Mouse (Mus musculus) hindbrain, embryonic 10.5 days (tissue): ENCODE results near the gene Mia3. TPM values are rescaled to one million over a fixed set of nuclear protein-coding genes. Genes with fewer than 3 reads are reported as not detected.
A peak's percentile ranks its signal among the peaks of the same experiment; 100 is the strongest.
"Not testable (repeated sequence)": the region's sequence is repeated elsewhere in the genome, so short reads cannot be mapped to it uniquely, and the experiment has no call there.

ENCODE experiments used
- DNase-seq: peaks from one replicate; pipeline ENCODE4 v3.0.0-alpha.2; 2017; ENCODE audit warnings: low spot score
- H3K27ac ChIP-seq: fragments of 300-500 bp; sonication (generic); 2 replicates; pipeline ENCODE4 v1.5.1; 2016; ENCODE audit warnings: mild to moderate bottlenecking, moderate library complexity
- H3K27me3 ChIP-seq: fragments of 300-500 bp; sonication (generic); 2 replicates; pipeline ENCODE4 v1.6.1; 2016; ENCODE audit warnings: mild to moderate bottlenecking; ENCODE audit not compliant: poor library complexity, insufficient read depth, severe bottlenecking
- H3K36me3 ChIP-seq: fragments of 300-500 bp; sonication (generic); 2 replicates; pipeline ENCODE4 v1.6.1; 2016; ENCODE audit warnings: mild to moderate bottlenecking, moderate library complexity
- H3K4me1 ChIP-seq: fragments of 300-500 bp; sonication (generic); replicated peaks from 2 replicates; pipeline ENCODE4 v1.6.1; 2016; ENCODE audit warnings: mild to moderate bottlenecking
- H3K4me3 ChIP-seq: fragments of 300-500 bp; sonication (generic); 2 replicates; pipeline ENCODE4 v1.5.1; 2016; ENCODE audit warnings: mild to moderate bottlenecking, moderate library complexity
- H3K9me3 ChIP-seq: fragments of 300-500 bp; sonication (generic); 2 replicates; pipeline ENCODE4 v1.6.1; 2016; ENCODE audit warnings: mild to moderate bottlenecking, moderate library complexity
- WGBS: fragments of 180-500 bp; shearing (Covaris S2); methylation state at CpG from one replicate; pipeline ENCODE4 v1.1.7; 2016; 5-methylcytosine and 5-hydroxymethylcytosine counted together
- polyA plus RNA-seq: library from polyadenylated mRNA; unstranded; fragments of >200 nt; fragmentation: Nextera tagmentation; extraction: Ambion mirVana; gene quantifications from 2 replicates; pipeline ENCODE4 v1.2.1, GENCODE M21; 2016

Gene Mia3
- polyA plus RNA-seq, 1 experiment from 2014 or later, result 74.6 TPM

DNA sequence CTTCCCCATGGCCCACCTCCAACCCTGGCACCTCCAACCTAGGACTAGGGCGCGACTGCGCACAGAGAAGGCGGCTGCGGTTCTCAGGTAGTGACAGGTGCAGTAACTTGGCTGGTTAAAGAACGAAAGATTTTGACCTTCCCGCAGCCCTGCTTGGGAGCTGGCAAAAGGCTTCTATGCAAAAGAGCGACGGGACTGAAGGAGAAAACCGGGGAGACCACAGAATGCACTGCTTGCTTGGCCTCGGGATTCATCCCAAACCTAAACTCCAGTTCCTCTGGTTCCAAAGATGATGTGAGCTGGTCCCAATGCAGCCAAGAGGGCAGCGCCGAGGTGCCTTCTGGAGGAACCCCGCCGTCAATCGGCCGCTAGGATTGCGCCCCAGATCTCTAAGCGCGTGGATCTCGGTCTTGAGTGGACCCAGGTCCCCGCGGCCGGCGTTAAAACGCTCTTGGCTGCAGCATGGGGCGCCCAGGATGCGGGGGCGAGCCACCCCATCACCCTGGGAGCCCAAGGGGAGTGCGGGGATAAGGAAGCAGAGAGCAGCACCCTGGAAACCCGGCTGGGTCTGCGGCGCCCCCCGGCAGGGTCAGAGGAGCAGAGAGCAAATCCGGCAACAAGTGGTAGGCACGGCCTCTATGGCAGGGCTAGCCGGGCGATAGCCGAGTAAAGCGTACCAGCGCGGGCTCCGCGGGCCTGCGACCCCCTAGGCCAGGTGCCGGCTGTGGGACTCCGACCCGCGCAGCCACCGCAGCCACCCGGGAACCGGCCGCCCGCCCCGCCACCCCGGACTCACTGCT, 552 bp downstream of the Mia3 start:
- no peak for DNase-seq
- peaks cover 23% of the 10 kb centered on the region for H3K4me1 ChIP-seq

DNA sequence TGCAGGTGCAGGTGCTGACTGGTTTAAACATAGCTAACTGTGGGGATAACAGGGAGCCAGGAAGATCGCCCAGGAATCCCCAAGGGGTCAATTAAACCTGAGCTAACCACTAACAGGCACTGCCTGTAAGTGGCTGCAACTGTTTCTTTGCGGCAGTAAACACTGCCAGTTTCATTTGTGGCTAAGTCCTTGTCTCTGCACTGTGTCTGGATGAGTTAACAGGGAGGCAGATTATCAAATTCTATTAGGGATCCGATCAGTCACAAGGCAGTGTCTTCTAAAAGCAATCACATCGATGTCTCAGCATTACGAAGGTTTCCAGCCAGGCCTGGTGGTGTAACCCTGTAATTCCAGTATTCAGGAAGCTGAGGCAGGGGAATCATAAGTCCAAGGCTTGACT, 3.0 kb downstream of the Mia3 start:
- Histone ChIP-seq H3K9me3 (no peaks in the 10 kb centered on the region), H3K27ac (no peak overlapping the region), H3K4me3 (no peak overlapping the region), H3K27me3 (no peaks in the 10 kb centered on the region), H3K36me3 (peaks cover 46% of the 10 kb centered on the region), H3K4me1 (peaks cover 23% of the 10 kb centered on the region)
- DNase-seq, result no peak
- 90% methylated on average over 5 of the region's 5 CpGs for WGBS

More for the DNA sequence above, 552 bp downstream of the Mia3 start:
- no peaks in the 10 kb centered on the region for H3K27me3 ChIP-seq
- H3K36me3 ChIP-seq, result peaks cover 24% of the 10 kb centered on the region
- peak overlapping the region; percentile 97 for H3K4me3 ChIP-seq
- peak overlapping the region; percentile 93 for H3K27ac ChIP-seq
- WGBS, result 2% methylated on average over 56 of the region's 56 CpGs
- no peaks in the 10 kb centered on the region for H3K9me3 ChIP-seq

DNA sequence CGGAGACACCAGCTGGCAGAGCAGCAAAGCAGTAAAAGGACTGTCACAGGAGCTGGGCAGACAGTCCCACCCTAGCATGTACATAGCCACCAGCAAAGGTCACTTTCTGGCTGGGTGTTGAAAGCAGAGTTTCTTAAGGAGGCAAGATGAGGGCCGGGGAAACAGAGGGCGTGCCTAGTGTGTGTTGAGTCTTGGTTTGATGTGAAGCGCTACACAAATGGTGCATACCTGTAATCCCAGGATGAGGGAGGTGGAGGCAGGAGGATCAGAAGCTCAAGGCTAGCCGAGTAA, 5.8 kb downstream of the Mia3 start:
- Histone ChIP-seq H3K9me3 (no peaks in the 10 kb centered on the region), H3K27ac (no peak overlapping the region), H3K36me3 (peaks cover 72% of the 10 kb centered on the region), H3K4me3 (no peak overlapping the region), H3K4me1 (peaks cover 12% of the 10 kb centered on the region), H3K27me3 (no peaks in the 10 kb centered on the region)
- 93% methylated on average over 5 of the region's 5 CpGs for WGBS
- DNase-seq, result no peak

DNA sequence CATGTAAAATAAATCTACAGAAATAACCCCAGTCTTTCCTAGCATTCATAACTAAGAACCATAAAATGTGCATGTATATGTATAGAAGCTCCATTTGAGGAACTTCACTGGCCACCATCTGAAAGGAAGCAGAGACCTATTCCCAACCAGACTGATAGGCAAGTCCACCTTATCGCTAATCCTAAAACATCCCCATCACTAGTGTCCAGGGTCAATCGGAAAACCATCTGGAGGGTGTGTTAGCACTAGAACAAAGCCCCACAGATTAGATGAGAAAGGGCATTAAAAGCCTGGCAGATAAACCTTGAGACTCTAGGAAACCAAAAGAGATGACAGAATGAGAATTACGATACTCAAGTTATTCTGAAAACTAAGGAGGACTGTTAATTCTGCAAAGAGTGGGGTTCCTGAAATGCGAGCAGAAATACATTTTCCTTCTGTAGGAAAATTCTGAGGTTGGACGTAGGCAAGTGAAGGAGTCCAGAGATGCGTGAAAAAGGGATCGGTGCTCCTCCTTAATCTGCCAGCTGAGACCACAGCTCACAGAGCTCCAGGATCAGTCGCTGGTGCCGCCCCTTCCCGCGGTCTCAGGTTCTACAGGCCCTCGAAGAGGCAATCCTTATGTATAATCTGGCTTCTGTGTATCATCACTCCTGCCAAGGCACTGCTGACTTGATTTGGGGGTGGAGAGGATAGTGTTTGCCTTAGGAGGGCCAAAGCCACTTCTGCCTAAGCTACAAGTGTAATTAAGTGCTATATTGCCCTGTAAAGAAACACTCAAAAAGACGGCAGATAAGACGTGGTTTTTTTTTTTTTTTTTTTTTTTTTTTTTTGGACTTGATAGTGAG, 6.4 kb downstream of the Mia3 start:
- WGBS, result 95% methylated on average over 14 of the region's 14 CpGs
- Histone ChIP-seq H3K4me3 (no peak overlapping the region), H3K36me3 (peaks cover 78% of the 10 kb centered on the region), H3K27ac (no peak overlapping the region), H3K9me3 (no peaks in the 10 kb centered on the region), H3K27me3 (no peaks in the 10 kb centered on the region), H3K4me1 (peaks cover 6% of the 10 kb centered on the region)
- no peak for DNase-seq

DNA sequence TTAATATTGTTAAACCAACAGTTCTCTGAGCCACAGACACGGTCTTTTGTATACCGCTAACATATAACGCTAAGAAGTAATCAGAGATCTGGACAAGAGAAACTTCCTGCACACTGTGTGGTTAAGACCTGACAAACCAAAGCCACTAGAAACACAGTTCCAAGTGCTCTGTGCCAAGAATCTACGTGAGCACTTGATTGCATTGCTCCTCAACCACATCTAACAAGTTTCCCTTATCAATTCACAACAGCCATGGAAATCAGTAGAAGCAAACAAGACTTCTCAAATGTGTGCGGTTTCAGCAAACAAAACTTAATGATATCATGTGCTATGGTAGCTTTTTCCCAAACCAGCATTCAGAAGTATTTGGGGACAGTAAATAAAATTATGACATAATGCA, 7.1 kb downstream of the Mia3 start:
- no peak for DNase-seq
- Histone ChIP-seq H3K4me3 (no peak overlapping the region), H3K4me1 (no peaks in the 10 kb centered on the region), H3K27ac (no peak overlapping the region), H3K36me3 (peaks cover 85% of the 10 kb centered on the region), H3K27me3 (no peaks in the 10 kb centered on the region), H3K9me3 (no peaks in the 10 kb centered on the region)
- WGBS, result 94% methylated on average over 5 of the region's 5 CpGs

DNA sequence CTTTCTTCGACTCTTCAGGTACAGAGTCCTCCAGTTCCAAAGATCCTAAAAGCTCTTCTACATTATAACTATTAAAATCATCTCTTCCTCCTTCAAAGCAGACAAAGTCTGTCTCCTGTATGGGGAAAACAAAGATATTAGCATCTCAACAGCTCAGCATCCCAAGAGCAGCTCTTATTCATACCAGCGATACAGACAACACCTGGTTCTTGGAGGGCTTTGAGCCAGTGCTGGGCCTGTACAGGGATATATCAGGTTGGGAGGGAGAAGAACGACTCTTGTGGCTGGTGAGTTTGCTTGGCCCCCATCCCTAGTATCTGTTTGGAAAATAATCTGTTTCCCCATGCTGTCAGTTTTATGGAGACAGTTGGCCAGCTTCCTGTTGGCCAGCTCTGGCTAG, 10.5 kb downstream of the Mia3 start:
- H3K36me3 ChIP-seq, result peaks cover 90% of the 10 kb centered on the region
- H3K4me1 ChIP-seq, result no peaks in the 10 kb centered on the region
- 98% methylated on average over 3 of the region's 3 CpGs for WGBS
- H3K4me3 ChIP-seq, result no peak overlapping the region
- no peaks in the 10 kb centered on the region for H3K9me3 ChIP-seq
- no peak for DNase-seq
- H3K27me3 ChIP-seq, result no peaks in the 10 kb centered on the region
- H3K27ac ChIP-seq, result no peak overlapping the region

DNA sequence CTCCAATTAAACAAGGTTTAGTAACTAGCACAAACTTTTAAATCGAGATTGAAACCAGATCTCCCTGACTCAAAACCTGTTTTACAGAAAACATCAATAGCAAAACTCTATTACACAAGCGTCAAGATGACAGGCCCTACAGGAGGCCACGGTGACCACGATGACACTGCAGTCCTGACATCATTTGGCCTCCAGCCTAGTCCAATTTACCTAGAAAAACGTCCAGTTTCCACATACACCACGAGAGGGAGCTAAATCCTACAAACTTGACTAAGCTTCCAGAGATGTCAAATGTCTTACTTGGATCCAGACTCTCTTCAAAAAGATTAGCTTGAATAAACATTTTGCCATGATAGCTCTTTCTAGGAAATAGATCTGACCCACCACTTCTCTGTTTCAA, 19.5 kb downstream of the Mia3 start:
- DNase-seq, result peak; percentile 35
- Histone ChIP-seq H3K27me3 (no peaks in the 10 kb centered on the region), H3K36me3 (peaks cover 70% of the 10 kb centered on the region)

DNA sequence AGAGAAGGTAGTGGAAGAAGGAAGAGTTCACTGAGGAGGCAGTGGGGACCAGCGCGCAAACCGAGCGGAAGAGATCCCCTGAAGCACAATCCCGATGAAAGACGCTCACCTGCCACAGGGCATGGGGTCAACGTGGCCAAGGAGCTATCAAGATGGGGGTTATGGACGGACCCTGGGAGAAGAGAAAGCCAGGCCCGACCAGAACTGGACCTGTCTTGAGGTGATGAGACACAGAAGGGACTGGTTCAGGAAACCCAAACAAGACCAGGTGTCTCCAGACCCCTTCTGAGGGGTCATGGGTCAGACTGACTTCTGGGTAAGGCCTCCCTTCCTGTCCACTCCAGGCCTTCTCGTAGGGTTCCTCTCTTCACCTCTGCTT, 23.5 kb downstream of the Mia3 start:
- Histone ChIP-seq H3K27ac (peak overlapping the region; percentile 90), H3K4me1 (peaks cover 21% of the 10 kb centered on the region), H3K4me3 (peak overlapping the region; percentile 98), H3K36me3 (peaks cover 54% of the 10 kb centered on the region), H3K27me3 (no peaks in the 10 kb centered on the region), H3K9me3 (no peaks in the 10 kb centered on the region)
- DNase-seq, result no peak
- 11% methylated on average over 10 of the region's 10 CpGs for WGBS

More for the DNA sequence above, 19.5 kb downstream of the Mia3 start:
- Histone ChIP-seq H3K4me3 (no peak overlapping the region), H3K9me3 (no peaks in the 10 kb centered on the region), H3K4me1 (peaks cover 18% of the 10 kb centered on the region), H3K27ac (no peak overlapping the region)
- 33% methylated on average over 6 of the region's 6 CpGs for WGBS

DNA sequence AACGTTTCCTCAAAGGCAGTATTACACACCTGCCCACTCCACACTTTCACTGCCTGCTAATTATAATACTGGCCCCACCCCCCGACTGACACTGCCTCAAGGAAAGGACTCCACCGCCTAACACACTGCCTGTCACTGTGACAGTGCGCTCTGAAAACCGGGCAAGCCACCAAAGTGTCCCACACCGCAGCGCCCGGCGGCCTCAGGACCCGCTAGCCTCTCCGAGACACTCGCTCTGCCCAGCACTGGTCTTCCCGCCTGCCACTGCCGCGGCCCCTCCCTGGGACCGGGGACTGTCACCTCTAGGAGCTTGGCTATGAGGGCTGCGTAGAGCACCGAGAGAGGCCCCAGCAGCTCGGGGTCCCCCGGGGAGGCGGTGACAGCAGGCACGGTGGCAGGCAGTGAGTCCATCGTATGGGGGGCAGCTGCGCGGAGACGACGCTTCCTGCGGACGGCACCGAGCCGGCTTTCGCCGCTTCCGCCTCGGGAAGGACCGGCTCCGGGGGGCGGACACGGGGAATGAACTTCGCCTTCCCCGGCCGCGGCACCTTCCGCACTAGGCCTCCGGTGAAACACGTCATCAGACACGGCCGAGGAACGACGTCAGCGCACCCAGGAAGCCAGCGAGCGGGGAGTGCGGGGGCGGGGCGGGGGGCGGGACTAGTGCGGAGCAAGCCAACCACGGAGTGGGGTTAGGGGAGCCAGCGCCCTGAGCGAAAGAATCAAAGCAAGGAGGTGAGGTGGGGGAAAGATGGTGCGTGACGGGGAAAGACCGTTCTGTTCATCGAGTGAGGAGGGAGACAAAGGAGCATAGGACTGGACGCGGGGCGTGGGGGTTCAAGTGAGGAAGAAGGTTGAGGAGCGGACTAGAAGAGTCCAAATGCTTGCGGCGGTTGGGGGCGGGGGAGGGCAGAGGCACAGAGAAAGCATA, 24.2 kb downstream of the Mia3 start:
- Histone ChIP-seq H3K4me3 (peak overlapping the region; percentile 98), H3K27me3 (no peaks in the 10 kb centered on the region), H3K9me3 (no peaks in the 10 kb centered on the region), H3K4me1 (peaks cover 21% of the 10 kb centered on the region), H3K36me3 (peaks cover 54% of the 10 kb centered on the region), H3K27ac (peak overlapping the region; percentile 90)
- under 1% methylated on average over 72 of the region's 72 CpGs for WGBS
- DNase-seq, result peak; percentile 89

DNA sequence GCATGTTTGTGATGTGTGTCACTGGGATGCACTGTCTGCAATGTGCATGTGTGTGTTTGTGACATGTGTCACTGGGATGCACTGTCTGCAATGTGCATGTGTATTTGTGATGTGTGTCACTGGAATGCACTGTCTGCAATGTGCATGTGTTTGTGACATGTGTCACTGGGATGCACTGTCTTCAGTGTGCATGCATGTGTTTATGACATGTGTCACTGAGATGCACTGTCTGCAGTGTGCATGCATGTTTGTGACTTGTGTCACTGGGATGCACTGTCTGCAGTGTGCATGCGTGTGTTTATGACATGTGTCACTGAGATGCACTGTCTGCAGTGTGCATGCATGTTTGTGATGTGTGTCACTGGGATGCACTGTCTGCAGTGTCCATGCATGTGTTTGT, 26.5 kb downstream of the Mia3 start:
- WGBS, result 97% methylated on average over 1 of the region's 1 CpGs
- not testable (repeated sequence) for H3K27ac ChIP-seq, H3K4me3 ChIP-seq, H3K9me3 ChIP-seq, H3K27me3 ChIP-seq, DNase-seq
- H3K36me3 ChIP-seq, result peaks cover 53% of the 10 kb centered on the region
- H3K4me1 ChIP-seq, result peaks cover 21% of the 10 kb centered on the region

DNA sequence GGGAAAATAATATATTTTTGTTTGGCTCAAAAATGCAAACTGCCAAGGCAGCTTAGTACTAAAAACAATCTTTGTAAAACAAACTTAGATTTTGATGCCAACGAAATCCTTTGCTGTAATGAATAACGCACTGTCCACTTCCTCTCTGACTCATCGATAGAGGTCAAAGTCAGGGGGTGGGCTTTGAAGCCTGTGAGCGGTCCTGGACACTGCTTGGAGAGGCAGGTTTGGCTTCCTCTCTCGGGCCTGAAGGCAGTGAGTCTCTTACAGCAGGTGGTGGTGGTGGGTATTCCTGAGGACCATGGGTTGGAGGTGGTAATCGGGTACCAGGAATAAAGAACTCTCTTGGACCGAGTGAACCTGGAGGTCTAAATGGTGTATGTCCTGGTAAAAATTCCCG, 42.2 kb downstream of the Mia3 start:
- 93% methylated on average over 8 of the region's 8 CpGs for WGBS
- Histone ChIP-seq H3K9me3 (peaks cover 4% of the 10 kb centered on the region; the same call in 1 of the 2 replicates), H3K4me3 (no peak overlapping the region), H3K36me3 (peaks cover 99% of the 10 kb centered on the region), H3K27ac (no peak overlapping the region), H3K4me1 (no peaks in the 10 kb centered on the region), H3K27me3 (no peaks in the 10 kb centered on the region)
- DNase-seq, result no peak

DNA sequence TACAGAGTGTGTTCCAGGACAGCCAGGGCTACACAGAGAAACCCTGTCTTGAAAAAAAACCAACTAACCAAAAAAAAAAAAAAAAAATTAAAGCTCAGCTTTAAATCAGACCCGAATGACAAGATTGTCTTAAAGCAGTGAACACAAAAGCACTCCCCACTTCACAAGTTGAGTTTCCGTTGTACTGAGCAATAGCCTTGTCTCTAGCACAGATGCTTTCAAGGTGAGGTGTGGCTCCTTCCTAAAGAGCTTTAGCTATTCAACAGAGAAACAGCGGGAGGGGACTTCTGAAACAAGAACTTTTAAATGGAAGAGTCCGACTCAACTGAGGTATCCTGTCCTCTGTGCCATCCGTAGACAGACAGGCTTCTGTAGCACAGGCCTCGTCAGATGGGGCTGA, 44.9 kb downstream of the Mia3 start:
- no peak overlapping the region for H3K4me3 ChIP-seq
- peaks cover 4% of the 10 kb centered on the region; the same call in 1 of the 2 replicates for H3K9me3 ChIP-seq
- 95% methylated on average over 6 of the region's 6 CpGs for WGBS
- H3K4me1 ChIP-seq, result no peaks in the 10 kb centered on the region
- peaks cover 99% of the 10 kb centered on the region for H3K36me3 ChIP-seq
- no peak overlapping the region for H3K27ac ChIP-seq
- H3K27me3 ChIP-seq, result no peaks in the 10 kb centered on the region
- DNase-seq, result no peak
